Mouse (Mus musculus): ENCODE results near the gene Cfap97d2. TPM values are rescaled to one million over a fixed set of nuclear protein-coding genes. Genes with fewer than 3 reads are reported as not detected.

Cfap97d2 gene
- polyA plus RNA-seq (2015; fragmentation: Illumina TruSeq; extraction: RNeasy Lipid Tissue Mini Kit (QIAGEN cat#74804); ENCODE audit: low read depth, low replicate concordance) = 1.5 TPM

GRCm38 (mm10) chr8:13705668-13706067 lies at the start of gene Cfap97d2:
Cfap97d2 (plus strand) TSS chr8:13705889.

DNA sequence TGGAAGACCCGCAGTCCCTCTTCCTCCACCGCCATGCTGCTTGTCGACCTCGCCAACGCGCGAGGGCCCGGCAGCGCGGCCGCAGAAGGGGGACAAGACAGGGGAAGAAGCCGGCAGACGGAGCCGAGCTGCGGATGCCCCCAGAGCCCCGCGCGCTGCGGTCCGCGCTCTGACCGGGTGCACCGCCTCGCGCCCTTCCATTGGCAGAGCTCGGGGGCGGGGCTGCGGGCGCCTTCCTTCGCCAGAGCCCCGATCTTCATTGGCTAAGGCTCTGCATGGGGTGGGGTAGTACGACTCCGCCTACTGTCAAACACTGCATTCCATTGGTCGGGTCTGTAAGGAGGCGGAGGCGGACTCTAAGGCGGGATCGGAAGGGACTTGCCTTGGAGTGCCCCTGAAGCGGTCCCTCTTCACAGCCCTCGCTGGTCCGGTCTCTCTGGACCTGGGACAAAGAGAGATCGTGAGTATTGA lies 28.2 kb upstream of the Cfap97d2 start, which contains the start of gene Rasa3:
Gene Rasa3 (minus strand): TSS at position 191 of the 471 bp plus-strand sequence.

DNA sequence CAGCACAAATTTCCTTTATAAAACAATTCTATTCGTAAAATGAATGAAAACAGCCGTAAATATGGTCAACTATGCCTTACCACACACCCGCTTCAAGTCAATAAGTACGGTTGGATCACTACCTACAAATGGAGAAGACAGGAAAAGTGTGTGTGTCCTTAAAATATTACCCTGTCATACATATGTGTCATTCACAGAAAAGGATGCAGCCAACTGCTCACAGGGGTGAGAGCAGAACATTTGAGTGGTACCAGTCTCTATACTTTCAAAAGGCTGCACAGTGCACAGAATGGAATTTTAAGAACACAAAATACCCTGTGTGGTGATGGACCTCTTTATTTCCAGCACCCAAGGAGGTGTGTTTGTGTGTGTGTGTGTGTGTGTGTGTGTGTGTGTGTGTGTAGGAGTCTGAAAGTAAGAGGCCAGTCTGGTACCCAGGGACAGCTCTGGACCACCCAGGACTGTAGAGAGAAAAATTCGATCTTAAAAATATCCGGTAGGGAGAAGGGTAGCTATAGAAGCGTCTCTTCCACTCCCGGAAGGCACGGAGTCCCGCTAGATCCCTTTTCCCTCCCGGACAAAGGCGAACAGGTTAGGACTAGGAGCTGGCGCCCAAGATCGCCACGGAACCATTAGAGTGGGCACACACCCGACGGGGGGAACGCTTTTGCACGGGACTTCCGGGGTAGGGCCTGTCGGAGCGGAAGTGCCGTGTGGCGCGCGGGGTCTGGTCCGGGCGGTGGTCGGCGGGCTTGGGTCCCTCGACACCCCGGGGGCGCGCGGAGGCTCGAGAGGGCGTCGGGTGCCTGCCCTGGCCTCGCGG lies 51.5 kb downstream of the Cfap97d2 start, which contains the start of gene Cdc16:
Gene Cdc16 (plus strand): TSS at position 695 of the 823 bp plus-strand sequence.

DNA sequence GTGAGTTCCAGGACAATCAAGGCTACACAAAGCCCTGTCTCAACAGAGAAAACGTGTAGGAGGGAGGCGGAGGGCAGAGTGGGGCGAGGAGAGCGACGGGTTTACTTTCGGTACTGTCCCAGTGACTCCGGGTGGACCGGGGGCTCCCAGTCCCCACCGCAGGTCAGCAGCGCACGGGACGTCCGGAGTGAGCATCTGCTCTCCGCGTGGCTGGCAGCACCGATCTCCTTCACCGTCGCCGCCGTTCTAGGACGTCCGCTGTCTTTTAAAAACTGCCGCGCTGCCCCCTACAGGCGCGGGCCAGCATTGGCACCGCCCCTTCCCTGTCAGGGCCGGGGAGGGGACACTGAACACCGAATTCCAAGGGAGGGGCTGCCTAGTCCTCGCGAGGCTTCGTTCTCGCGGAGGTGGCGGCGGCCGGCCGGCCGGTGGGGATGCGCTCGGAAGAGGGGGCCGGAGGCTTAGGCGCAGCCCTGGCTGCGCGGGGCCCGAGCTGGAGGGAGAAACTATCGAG lies 79.6 kb downstream of the Cfap97d2 start, which contains the start of gene Upf3a:
Gene Upf3a (plus strand): TSS at position 366 of the 514 bp plus-strand sequence.

Other genes starting within 250 kb of the Cfap97d2 start
- 78.8 TPM for gene Gas6, start 211.4 kb upstream of the Cfap97d2 start, polyA plus RNA-seq (2015; fragmentation: Illumina TruSeq; extraction: RNeasy Lipid Tissue Mini Kit (QIAGEN cat#74804); ENCODE audit: low read depth, low replicate concordance)
- gene 1700029H14Rik, start 143.4 kb upstream of the Cfap97d2 start, polyA plus RNA-seq (2015; fragmentation: Illumina TruSeq; extraction: RNeasy Lipid Tissue Mini Kit (QIAGEN cat#74804); ENCODE audit: low read depth, low replicate concordance) = not detected
- gene Rasa3, start 28.3 kb upstream of the Cfap97d2 start, polyA plus RNA-seq (2015; fragmentation: Illumina TruSeq; extraction: RNeasy Lipid Tissue Mini Kit (QIAGEN cat#74804); ENCODE audit: low read depth, low replicate concordance) = 50.2 TPM
- 53.9 TPM for gene Cdc16, start 51.8 kb downstream of the Cfap97d2 start, polyA plus RNA-seq (2015; fragmentation: Illumina TruSeq; extraction: RNeasy Lipid Tissue Mini Kit (QIAGEN cat#74804); ENCODE audit: low read depth, low replicate concordance)
- gene Upf3a, start 79.7 kb downstream of the Cfap97d2 start, polyA plus RNA-seq (2015; fragmentation: Illumina TruSeq; extraction: RNeasy Lipid Tissue Mini Kit (QIAGEN cat#74804); ENCODE audit: low read depth, low replicate concordance) = 28.6 TPM
- gene AF366264, start 132.5 kb downstream of the Cfap97d2 start, polyA plus RNA-seq (2015; fragmentation: Illumina TruSeq; extraction: RNeasy Lipid Tissue Mini Kit (QIAGEN cat#74804); ENCODE audit: low read depth, low replicate concordance) = not detected
- 20.7 TPM for gene Champ1, start 163.8 kb downstream of the Cfap97d2 start, polyA plus RNA-seq (2015; fragmentation: Illumina TruSeq; extraction: RNeasy Lipid Tissue Mini Kit (QIAGEN cat#74804); ENCODE audit: low read depth, low replicate concordance)
- 69.3 TPM for gene Coprs, start 184.4 kb downstream of the Cfap97d2 start, polyA plus RNA-seq (2015; fragmentation: Illumina TruSeq; extraction: RNeasy Lipid Tissue Mini Kit (QIAGEN cat#74804); ENCODE audit: low read depth, low replicate concordance)

Data from brain, adult 10 weeks (tissue).